In genomic region chr7:45458748-45459563, GRCm38 (mm10) we compare ENCODE assay signal across 9 mouse cellular contexts. TPM values are rescaled to one million over a fixed set of nuclear protein-coding genes. Genes with fewer than 3 reads are reported as not detected.
DNase-seq lines count a peak whose midpoint lies in the region; ATAC-seq and TF ChIP-seq lines count a peak whose summit lies in the region.
"Had no signal": no experiment of that assay in that cellular context is flagged by ENCODE, and none has a peak within 500 bp of the region (broad histone marks: within the 10 kb centered on the region; RNA-seq: fewer than 3 reads in every experiment).

No protein-coding gene starts in this region.

- TF ChIP-seq CTCF in lung, postnatal 0 days (IDR thresholded peaks at IDR 0.05), result no peak

- peak; percentile 73 for DNase-seq in ES-CJ7 (ENCODE audit: low read depth, low spot score)
- peak; percentile 77 for DNase-seq in cerebellum, adult 11 months
- peak; percentile 89 for DNase-seq in forebrain, embryonic 14.5 days (ENCODE audit: low spot score)
- peak; percentile 81 to 86 for DNase-seq in heart, postnatal 36 days
- DNase-seq in layer of hippocampus, adult 9-11 months, result peak; percentile 76
- peak; percentile 87 for DNase-seq in lung, postnatal 0 days (ENCODE audit: low spot score)
- DNase-seq in ovary, postnatal 14 days (ENCODE audit: low spot score), result peak; percentile 66
- DNase-seq in thymus, postnatal 0 days (ENCODE audit: low spot score), result peak; percentile 89

- peaks cover 70% of the 10 kb centered on the region for H3K36me3 ChIP-seq in forebrain, embryonic 14.5 days (ENCODE audit: control insufficient read depth, insufficient read depth, low read length)
- peaks cover 19% of the 10 kb centered on the region for H3K36me3 ChIP-seq in lung, postnatal 0 days (ENCODE audit: insufficient read depth, low read length)

- TF ChIP-seq EP300 in lung, postnatal 0 days (IDR thresholded peaks at IDR 0.05), result 0 out of 2 replicates have a peak, but pooled peaks have one; percentile 21

- H3K4me3 ChIP-seq in forebrain, embryonic 14.5 days (ENCODE audit: low read depth, low read length), result peak overlapping the region; percentile 80
- peak overlapping the region; percentile 71 for H3K4me3 ChIP-seq in lung, postnatal 0 days (ENCODE audit: low read depth, low read length)

- under 1% methylated on average over 39 of the region's 43 CpGs for WGBS in forebrain, embryonic 14.5 days
- under 1% methylated on average over 43 of the region's 43 CpGs for WGBS in lung, postnatal 0 days

- peak overlapping the region; percentile 94 for H3K9ac ChIP-seq in forebrain, embryonic 14.5 days (ENCODE audit: low read length)
- H3K9ac ChIP-seq in lung, postnatal 0 days (replicated peaks; ENCODE audit: low read depth), result peak overlapping the region; percentile 74

- no peaks in the 10 kb centered on the region for H3K27me3 ChIP-seq in forebrain, embryonic 14.5 days (replicated peaks; ENCODE audit: control insufficient read depth, insufficient read depth, low read length)
- no peaks in the 10 kb centered on the region for H3K27me3 ChIP-seq in lung, postnatal 0 days (replicated peaks; ENCODE audit: insufficient read depth, low read length)

- peak; percentile 77 for ATAC-seq in forebrain, embryonic 14.5 days
- ATAC-seq in lung, postnatal 0 days, result peak; percentile 72

- H3K9me3 ChIP-seq in forebrain, embryonic 14.5 days (replicated peaks; ENCODE audit: control insufficient read depth, low read length), result no peaks in the 10 kb centered on the region
- H3K9me3 ChIP-seq in lung, postnatal 0 days (ENCODE audit: low read length), result no peaks in the 10 kb centered on the region

- intact Hi-C loops in heart, postnatal 36 days (cut with DNase I), result no loop called here

- H3K4me1 ChIP-seq in forebrain, embryonic 14.5 days (ENCODE audit: control insufficient read depth, insufficient read depth, low read length), result peaks cover 24% of the 10 kb centered on the region
- peaks cover 25% of the 10 kb centered on the region; the same call in 1 of the 2 replicates for H3K4me1 ChIP-seq in lung, postnatal 0 days (ENCODE audit: insufficient read depth, low read depth, low read length)

- peak overlapping the region; percentile 98 for H3K27ac ChIP-seq in forebrain, embryonic 14.5 days (ENCODE audit: low read depth, low read length)
- peak overlapping the region; percentile 85 for H3K27ac ChIP-seq in lung, postnatal 0 days (ENCODE audit: low read length)

- H3K4me2 ChIP-seq in forebrain, embryonic 14.5 days (ENCODE audit: low read length), result peak overlapping the region; percentile 83
- peak overlapping the region; percentile 81 for H3K4me2 ChIP-seq in lung, postnatal 0 days (replicated peaks; ENCODE audit: low read depth, low read length)

RNA-seq across cellular contexts. Expression of gene Ftl1, which starts 0.7 kb away (rescaled TPM):
- polyA plus RNA-seq in forebrain, embryonic 14.5 days (2014; fragmentation: Nextera tagmentation; extraction: Ambion mirVana), result 6,238 and 6,800 TPM in 2 replicates
- total RNA-seq in heart, postnatal 36 days (2021), result 100 to 1,000 TPM; 246 to 262 TPM
- 5,808 and 6,026 TPM in 2 replicates for polyA plus RNA-seq in lung, postnatal 0 days (2015; fragmentation: Nextera tagmentation; extraction: Ambion mirVana)
- polyA plus RNA-seq in thymus, postnatal 0 days (2015; fragmentation: Nextera tagmentation; extraction: Ambion mirVana), result 3,702 and 3,772 TPM in 2 replicates

RNA-seq across cellular contexts. Expression of gene Bax, which starts 7.7 kb away (rescaled TPM):
- 163 and 168 TPM in 2 replicates for polyA plus RNA-seq in forebrain, embryonic 14.5 days (2014; fragmentation: Nextera tagmentation; extraction: Ambion mirVana)
- total RNA-seq in heart, postnatal 36 days (2021), result 10 to 100 TPM; 26.9 to 28.5 TPM
- 144 and 155 TPM in 2 replicates for polyA plus RNA-seq in lung, postnatal 0 days (2015; fragmentation: Nextera tagmentation; extraction: Ambion mirVana)
- 177 and 178 TPM in 2 replicates for polyA plus RNA-seq in thymus, postnatal 0 days (2015; fragmentation: Nextera tagmentation; extraction: Ambion mirVana)

RNA-seq across cellular contexts. Expression of gene Ruvbl2, which starts 21.1 kb away (rescaled TPM):
- polyA plus RNA-seq in forebrain, embryonic 14.5 days (2014; fragmentation: Nextera tagmentation; extraction: Ambion mirVana), result 144 and 153 TPM in 2 replicates
- total RNA-seq in heart, postnatal 36 days (2021), result 10 to 100 TPM; 22.5 to 23.7 TPM
- 59.9 and 63.5 TPM in 2 replicates for polyA plus RNA-seq in lung, postnatal 0 days (2015; fragmentation: Nextera tagmentation; extraction: Ambion mirVana)
- 129 and 143 TPM in 2 replicates for polyA plus RNA-seq in thymus, postnatal 0 days (2015; fragmentation: Nextera tagmentation; extraction: Ambion mirVana)

RNA-seq across cellular contexts. Expression of gene Tulp2, which starts 22.7 kb away (rescaled TPM):
- polyA plus RNA-seq in forebrain, embryonic 14.5 days (2014; fragmentation: Nextera tagmentation; extraction: Ambion mirVana), result 0.15 TPM in 1 of 2 replicates, not detected in the other
- total RNA-seq in heart, postnatal 36 days (2021), result under 1 TPM in 1 of 2 experiments, not detected in 1; 0.16 TPM
- polyA plus RNA-seq in lung, postnatal 0 days (2015; fragmentation: Nextera tagmentation; extraction: Ambion mirVana), result 0.25 and 0.52 TPM in 2 replicates
- polyA plus RNA-seq in thymus, postnatal 0 days (2015; fragmentation: Nextera tagmentation; extraction: Ambion mirVana), result 2.6 and 2.8 TPM in 2 replicates
- total RNA-seq: gastrocnemius, adult 8-10 months had no signal

RNA-seq across cellular contexts. Expression of gene Gys1, which starts 24.3 kb away (rescaled TPM):
- 13.4 and 15.5 TPM in 2 replicates for polyA plus RNA-seq in forebrain, embryonic 14.5 days (2014; fragmentation: Nextera tagmentation; extraction: Ambion mirVana)
- 100 to 1,000 TPM in 1 of 2 experiments, 10 to 100 TPM in 1; 96.0 to 102 TPM for total RNA-seq in heart, postnatal 36 days (2021)
- polyA plus RNA-seq in lung, postnatal 0 days (2015; fragmentation: Nextera tagmentation; extraction: Ambion mirVana), result 19.2 and 19.6 TPM in 2 replicates
- polyA plus RNA-seq in thymus, postnatal 0 days (2015; fragmentation: Nextera tagmentation; extraction: Ambion mirVana), result 9.4 and 10.5 TPM in 2 replicates

Comparison
In these comparisons a context has a peak if more than half of its experiments do, and no peak if none do; other contexts are left out.
1. Peak in every context shown above with its lines: DNase-seq, ATAC-seq, H3K4me3 ChIP-seq and H3K27ac ChIP-seq.